Mouse (Mus musculus) left cerebral cortex, adult 9 months (tissue): ENCODE results near the gene Gm28051.
A peak's percentile ranks its signal among the peaks of the same experiment; 100 is the strongest.

Experiments used
- DNase-seq, 2 experiments: peaks; one replicate each; pipeline ENCODE4 v3.0.0; 2022; ENCODE audit warnings: low spot score in 2 of 2

The Gm28051 gene

GRCm38 (mm10) chr12:102684720-102685386 is 72.7 kb downstream of the Gm28051 start:
- DNase-seq: no peak

GRCm38 (mm10) chr12:102683979-102684378 is 73.6 kb downstream of the Gm28051 start:
- peak in 1 of 2 experiments; percentile 38 for DNase-seq

- DNase-seq: no peak
Observed at GRCm38 (mm10) chr12:102683438-102683837, 74.1 kb downstream of the Gm28051 start.

- DNase-seq: no peak
Observed at GRCm38 (mm10) chr12:102682722-102683299, 74.8 kb downstream of the Gm28051 start.

- DNase-seq: no peak
Observed at GRCm38 (mm10) chr12:102682085-102682484, 75.5 kb downstream of the Gm28051 start.

GRCm38 (mm10) chr12:102681590-102681989 is 76.0 kb downstream of the Gm28051 start:
- DNase-seq: no peak

GRCm38 (mm10) chr12:102678820-102679219 is 78.7 kb downstream of the Gm28051 start:
- DNase-seq: peak in 1 of 2 experiments; percentile 44

- DNase-seq: no peak
Observed at GRCm38 (mm10) chr12:102677089-102677488, 80.5 kb downstream of the Gm28051 start.

GRCm38 (mm10) chr12:102674556-102674955 is 83.0 kb downstream of the Gm28051 start:
- no peak for DNase-seq

GRCm38 (mm10) chr12:102674123-102674522 is 83.4 kb downstream of the Gm28051 start:
- peak in 1 of 2 experiments; percentile 59 for DNase-seq

GRCm38 (mm10) chr12:102672857-102673839 is 84.4 kb downstream of the Gm28051 start:
- no peak for DNase-seq

- no peak for DNase-seq
Observed at GRCm38 (mm10) chr12:102672176-102672575, 85.4 kb downstream of the Gm28051 start.

- no peak for DNase-seq
Observed at GRCm38 (mm10) chr12:102670848-102671247, 86.7 kb downstream of the Gm28051 start.
